Mouse (Mus musculus): ENCODE measurements around the gene Letmd1.
"Not testable (repeated sequence)": the region's sequence is repeated elsewhere in the genome, so short reads cannot be mapped to it uniquely, and the experiment has no call there.

Gene Letmd1

GRCm38 (mm10) chr15:100452486-100452885 lies 16.3 kb upstream of the Letmd1 start:
- DNase-seq: no peak

GRCm38 (mm10) chr15:100456356-100456991 lies 12.3 kb upstream of the Letmd1 start:
- DNase-seq: no peak

DNA sequence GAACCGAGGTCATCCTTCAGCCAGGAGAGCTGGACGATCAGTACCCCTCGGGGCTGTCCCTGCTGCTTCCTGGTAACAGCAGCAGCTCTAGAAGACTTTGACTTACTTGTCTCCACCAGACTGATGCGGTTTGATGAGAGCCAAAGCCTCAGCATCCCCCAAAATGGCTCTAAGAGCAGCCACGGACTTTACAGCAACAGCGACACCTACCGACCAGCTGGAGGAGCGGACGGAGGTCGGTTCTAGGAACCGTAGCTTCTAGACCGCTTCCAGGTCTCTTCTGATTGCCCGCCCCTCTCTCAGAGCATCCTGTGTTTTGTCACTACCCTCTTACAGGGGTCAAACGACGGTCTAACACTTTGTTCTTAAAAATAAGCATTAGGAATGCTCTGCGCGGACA lies 11.5 kb upstream of the Letmd1 start:
- peak; percentile 53 for DNase-seq

GRCm38 (mm10) chr15:100458055-100458454 lies 10.8 kb upstream of the Letmd1 start:
- DNase-seq: no peak

DNA sequence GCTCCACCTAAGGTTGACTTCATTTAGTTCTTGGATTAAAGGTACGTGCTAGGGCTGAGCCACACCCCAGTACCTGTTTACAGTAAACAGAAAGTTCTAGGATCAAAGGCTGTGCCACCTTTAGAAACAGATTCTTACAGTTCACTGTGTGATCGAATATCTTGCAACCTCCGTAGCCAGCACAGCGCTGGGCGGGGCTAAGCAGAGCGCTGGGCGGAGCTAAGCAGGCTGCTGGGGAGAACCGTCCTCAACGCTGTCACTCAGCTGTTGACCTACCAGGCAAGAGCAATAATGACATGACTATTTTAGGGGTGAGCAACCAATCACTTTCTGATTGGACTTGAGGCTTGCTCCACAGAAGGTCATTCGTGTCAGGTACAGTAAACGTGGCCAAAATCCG lies 7.9 kb upstream of the Letmd1 start:
- no peak for DNase-seq

DNA sequence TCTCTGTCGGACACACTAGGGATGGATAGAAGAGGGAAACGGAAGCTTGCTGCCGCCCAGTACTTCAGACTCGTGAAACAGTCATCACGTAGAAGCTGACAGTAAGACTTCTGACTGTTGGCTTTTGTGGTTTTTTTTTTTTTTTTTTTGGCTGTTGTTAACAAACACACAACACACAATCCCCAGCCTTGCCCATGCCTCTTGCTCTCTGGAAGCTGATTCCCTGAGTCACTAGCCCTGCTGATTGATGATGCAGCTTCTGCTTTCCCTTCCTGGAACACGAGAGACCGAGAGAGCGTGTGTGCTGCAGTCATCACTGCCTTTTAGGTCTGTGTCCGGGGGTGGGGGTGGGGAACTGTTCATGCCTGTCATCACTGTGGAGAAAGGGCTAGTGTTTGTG lies 7.2 kb upstream of the Letmd1 start:
- DNase-seq: no peak

DNA sequence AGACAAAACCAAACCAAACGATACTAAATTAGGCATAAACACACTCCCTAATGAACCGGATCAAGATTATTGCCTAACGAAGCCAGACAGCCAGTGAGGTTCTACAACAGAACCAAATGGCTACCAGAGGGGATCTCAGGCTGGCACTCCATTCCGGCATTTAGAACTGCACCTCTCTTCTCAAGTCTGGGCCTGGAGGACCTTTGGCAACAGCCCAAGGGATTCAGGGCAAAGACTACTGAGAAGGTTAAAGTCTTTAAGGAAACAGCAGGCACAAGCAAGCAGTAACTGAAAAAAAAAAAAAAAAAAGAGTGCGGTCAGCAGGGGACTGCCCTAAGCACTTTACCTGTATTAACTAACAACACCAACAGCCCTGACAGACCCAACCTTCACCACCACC lies 6.7 kb upstream of the Letmd1 start:
- no peak for DNase-seq

DNA sequence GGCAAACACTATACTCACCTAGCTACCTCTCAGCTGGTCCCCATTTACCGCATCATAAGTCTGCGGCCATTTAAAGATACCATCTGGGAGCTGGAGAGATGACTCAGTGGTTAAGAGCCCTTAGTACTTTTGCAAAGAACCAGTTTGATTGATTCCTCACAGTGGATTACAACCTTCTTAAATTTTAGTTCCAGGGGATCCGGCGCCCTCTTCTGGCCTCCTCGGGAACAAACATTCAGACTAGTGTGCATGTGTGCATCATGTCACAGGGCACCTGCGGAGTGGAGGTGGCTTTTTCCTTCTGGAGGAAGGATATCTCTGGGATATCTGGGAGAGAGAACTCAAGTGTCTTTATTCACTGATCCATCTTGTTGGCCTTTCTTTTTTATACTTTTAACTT lies 5.1 kb upstream of the Letmd1 start:
- DNase-seq: peak; percentile 66

DNA sequence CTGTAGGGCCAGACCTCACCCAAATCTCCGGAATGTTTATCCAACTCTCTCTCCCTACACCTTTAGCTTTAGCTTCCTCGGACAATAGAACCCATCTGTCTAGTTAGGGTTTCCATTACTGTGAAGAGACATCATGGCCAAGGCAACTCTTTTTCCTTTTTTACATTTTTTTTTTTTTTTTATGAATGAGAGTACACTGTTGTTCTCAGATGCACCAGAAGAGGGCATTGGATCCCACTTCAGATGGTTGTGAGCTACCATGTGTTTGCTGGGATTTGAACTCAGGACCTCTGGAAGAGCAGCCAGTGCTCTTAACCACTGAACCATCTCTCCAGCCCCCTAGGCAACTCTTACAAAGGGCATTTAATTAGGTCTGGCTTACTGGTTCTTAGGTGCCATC lies 3.4 kb upstream of the Letmd1 start:
- no peak for DNase-seq

GRCm38 (mm10) chr15:100467738-100468137 lies 1.1 kb upstream of the Letmd1 start:
- no peak for DNase-seq

DNA sequence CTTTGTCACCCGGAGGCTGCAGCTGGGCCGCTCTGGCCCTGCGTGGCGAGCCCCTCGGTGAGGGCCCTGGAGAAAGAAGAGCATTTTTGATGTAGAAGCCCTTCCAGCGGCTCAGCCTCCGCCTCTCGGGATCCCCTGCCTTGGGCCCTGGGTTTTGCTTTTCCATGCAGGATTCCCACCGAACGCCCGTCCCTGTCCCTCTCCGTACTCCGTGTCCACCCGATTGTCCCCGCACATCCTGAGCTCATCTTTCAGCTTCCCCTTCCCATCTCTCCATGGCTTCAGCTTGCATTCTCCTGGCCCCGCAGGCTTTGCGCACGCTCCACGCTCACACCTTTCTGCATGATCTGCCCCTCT lies 344 bp downstream of the Letmd1 start:
- DNase-seq: no peak

- no peak for DNase-seq
Measured at GRCm38 (mm10) chr15:100470037-100470436, 1.2 kb downstream of the Letmd1 start.

DNA sequence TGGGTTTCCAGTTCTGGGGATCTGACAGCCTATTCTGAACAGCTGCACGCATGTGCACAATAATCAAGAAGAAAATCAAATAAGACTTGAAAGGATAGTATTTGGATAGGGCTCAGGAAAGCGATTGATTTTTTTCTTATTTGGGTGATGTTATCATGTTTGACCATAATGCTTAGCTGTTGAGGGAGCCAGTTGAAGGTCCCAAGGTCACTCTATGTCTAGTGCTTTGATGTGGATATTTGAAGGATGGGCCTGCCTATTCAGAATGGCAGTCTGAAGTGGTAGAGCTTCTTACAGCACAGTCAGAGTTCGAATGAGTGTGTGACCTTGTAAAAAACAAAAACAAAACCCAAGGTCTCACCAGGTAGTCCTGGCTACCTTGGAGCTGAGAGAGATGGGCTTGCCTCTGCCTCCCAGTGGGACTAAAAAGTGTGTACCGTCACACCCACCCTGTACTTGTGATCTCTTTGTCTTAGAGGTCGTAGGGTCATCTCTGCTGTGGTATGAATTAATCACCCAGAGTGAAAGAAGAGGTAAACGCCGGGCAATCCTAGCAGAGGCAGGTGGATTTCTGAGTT lies 5.2 kb downstream of the Letmd1 start:
- DNase-seq: no peak

DNA sequence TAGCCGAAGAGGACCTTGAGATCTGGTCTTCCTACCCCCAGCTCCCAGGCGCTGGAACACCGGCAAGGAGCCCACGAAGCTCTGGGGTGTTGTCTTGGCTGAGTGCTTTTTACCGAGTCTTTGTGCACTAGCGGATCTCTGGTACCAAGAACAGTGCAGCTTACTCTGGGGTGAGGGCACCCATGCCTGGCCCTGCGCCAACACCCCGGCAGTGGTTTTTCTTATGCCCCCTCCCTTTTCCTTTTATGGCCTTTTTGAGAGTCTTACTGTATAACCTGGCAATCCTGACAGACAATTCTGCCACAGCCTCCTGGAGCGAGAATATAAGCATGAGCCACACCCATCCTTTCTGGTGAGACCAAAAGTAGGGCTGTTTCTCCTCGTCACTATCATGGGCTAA lies 9.5 kb downstream of the Letmd1 start:
- no peak for DNase-seq

GRCm38 (mm10) chr15:100478925-100479324 lies 10.1 kb downstream of the Letmd1 start:
- DNase-seq: no peak

DNA sequence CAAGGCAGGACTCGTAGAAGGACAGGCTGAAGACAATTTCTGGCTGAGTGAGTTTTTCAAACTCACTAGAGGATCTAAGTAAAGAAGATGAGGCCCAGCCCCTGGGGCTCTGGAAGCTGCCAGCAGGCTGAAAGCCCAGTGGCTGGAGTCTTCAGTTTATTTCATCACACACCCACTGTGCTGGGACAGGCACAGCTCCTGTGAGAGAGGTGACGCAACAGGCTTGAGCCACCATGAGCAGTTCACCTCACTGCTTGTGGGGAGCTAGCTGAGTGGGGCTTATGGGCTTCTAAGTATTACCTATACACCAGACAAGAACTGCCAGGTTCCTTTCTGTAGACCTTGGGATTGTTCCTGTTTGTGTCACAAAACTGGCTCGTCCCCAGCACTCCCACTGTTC lies 16.8 kb downstream of the Letmd1 start:
- DNase-seq: no peak

- DNase-seq: no peak
Measured at GRCm38 (mm10) chr15:100486450-100486849, 17.6 kb downstream of the Letmd1 start.

DNA sequence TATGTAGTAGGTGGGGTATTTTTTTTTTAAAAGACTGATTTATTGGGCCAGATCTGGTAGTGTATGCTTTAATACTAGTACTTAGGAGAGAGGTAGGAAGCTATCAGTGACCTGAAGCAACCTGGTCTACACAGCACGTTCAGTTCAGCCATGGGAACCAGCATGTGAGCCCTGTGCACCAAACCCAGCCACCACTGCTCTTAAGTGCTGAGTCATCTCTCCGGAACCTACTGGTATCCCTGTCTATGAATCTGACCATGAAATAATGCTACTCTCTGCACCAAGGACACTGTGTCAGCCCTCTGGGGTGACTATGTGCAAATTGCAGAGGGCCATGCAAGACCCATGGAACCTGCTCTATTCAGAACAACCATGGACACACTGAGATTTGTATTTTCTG lies 18.2 kb downstream of the Letmd1 start:
- DNase-seq: no peak

DNA sequence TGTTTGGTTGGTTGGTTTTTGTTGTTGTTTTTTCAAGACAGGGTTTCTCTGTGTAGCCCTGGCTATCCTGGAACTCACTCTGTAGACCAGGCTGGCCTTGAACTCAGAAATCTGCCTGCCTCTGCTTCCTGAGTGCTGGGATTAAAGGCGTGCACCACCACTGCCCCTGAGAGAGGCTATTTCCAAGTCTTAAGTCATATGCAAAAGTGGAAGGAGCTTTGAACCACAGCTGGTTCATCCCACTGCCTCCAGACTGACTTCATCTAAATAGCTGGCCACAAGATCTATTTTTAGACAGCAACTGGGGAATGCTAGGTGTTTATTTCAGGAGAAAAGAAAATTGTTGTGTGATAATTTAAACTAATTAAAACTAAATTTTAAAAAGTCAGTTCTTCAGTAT lies 19.5 kb downstream of the Letmd1 start:
- DNase-seq: not testable (repeated sequence)

- DNase-seq: no peak
Measured at GRCm38 (mm10) chr15:100489263-100489662, 20.4 kb downstream of the Letmd1 start.

DNA sequence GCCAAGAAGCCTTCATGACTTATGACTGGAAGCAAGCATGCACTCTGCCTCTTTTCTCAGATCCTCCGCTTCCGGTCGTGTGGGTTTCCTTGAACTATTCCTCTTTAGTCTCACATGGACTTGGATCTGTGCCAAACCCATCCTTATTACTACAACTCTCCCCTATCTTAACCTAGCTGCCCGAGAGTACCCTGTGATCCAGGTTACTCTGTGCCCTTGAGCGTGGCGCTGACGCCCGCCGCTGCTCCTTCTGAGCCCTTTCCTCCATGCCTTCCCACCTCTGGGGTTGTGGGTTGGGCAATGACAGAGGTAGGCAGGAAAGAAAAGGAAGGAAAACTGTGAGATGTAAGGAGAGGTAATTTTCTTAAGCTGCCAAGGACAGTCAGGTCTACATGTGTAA lies 23.1 kb downstream of the Letmd1 start:
- DNase-seq: no peak

DNA sequence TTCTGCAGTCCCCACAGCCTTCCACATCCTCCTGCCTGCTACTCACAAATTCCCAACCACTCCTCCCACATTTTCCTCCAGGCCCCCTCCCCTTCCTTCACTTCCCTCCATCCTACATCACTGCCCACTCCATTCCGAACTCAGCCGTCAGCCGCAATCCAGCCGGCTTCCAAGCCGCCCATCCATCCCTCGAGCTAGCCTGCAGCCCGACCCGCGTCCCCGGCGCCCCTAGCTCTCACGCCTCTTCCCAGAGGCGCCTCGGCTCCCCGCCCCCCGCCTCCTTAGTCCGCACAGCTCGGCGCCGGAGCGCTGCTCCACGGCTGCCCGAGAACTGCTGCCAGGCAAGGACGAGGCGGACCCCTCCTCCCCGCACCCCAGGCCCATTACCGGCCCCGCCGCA lies 25.8 kb downstream of the Letmd1 start:
- DNase-seq: peak; percentile 51

DNA sequence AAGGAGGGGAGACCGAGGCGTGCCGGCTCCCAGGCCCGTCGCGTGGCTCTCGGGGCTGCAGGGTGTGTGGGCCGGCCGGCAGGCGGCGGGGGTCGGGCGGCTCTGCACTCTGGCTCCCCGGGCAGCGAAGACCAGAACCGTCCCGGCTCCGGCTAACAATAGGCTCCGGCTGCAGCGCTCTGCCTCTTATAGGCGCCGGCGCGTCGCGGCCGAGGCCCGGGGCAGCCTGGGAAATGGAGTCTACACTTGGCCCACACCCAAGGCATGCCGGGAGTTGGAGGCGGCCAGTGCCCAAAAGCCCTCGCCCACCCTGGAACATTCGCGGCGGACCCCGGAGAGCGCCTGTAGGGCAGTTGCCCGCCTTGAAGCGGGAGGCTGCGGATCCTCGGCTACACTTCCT lies 26.3 kb downstream of the Letmd1 start, which contains the start of gene Csrnp2:
Csrnp2 (minus strand) TSS at position 387 of the 400 bp plus-strand sequence.
- DNase-seq: peak; percentile 94

DNA sequence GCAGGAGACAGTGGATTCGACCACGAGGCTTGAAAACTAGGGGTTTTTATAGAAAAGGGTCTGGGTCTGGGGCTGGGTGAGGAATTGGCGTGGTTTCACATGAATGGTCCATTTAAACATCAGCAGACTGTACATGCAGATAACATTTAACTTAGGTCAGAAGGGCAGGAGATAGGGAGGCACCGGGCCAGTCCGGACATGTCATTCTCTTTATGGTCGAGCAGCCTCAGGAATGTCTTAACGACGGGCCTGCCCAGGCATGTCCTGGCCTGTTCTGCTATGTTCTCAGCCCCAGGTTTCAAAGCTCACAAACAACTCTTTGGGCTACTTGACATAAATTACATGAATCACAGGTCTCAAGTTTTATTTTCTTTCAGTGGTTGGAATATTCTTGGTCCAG lies 30.7 kb downstream of the Letmd1 start:
- not testable (repeated sequence) for DNase-seq

All from right cerebral cortex, adult 18-20 months (tissue).